Mouse (Mus musculus) intestine, postnatal 0 days (tissue): ENCODE measurements around the gene Dnajb13. TPM values are rescaled to one million over a fixed set of nuclear protein-coding genes. Genes with fewer than 3 reads are reported as not detected.
A peak's percentile ranks its signal among the peaks of the same experiment; 100 is the strongest.

Experiments
- ATAC-seq: fragments of 200-750 bp; cut with Nextera tagmentation; 2 replicates; pipeline ENCODE4 v1.8.0; 2017; ENCODE audit warnings: mild to moderate bottlenecking, moderate TSS enrichment, moderate library complexity
- H3K27ac ChIP-seq: fragments of 300-500 bp; sonication (generic); 2 replicates; pipeline ENCODE4 v1.5.1; 2014; ENCODE audit warnings: mild to moderate bottlenecking, low read depth, low read length, moderate library complexity
- H3K27me3 ChIP-seq: fragments of 300-500 bp; sonication (generic); replicated peaks from 2 replicates; pipeline ENCODE4 v1.6.1; 2014; ENCODE audit warnings: low read length, mixed read lengths; ENCODE audit not compliant: control insufficient read depth, insufficient read depth
- H3K36me3 ChIP-seq: fragments of 300-500 bp; sonication (generic); 2 replicates; pipeline ENCODE4 v1.6.1; 2014; ENCODE audit warnings: mild to moderate bottlenecking, moderate library complexity; ENCODE audit not compliant: control insufficient read depth, insufficient read depth
- H3K4me1 ChIP-seq: fragments of 300-500 bp; sonication (generic); replicated peaks from 2 replicates; pipeline ENCODE4 v1.6.1; 2014; ENCODE audit warnings: antibody characterized with exemption, low read length, mixed read lengths; ENCODE audit not compliant: control insufficient read depth, insufficient read depth
- H3K4me2 ChIP-seq: fragments of 300-500 bp; sonication (generic); replicated peaks from 2 replicates; pipeline ENCODE4 v1.6.1; 2014; ENCODE audit warnings: low read depth, mild to moderate bottlenecking, moderate library complexity
- H3K4me3 ChIP-seq: fragments of 300-500 bp; sonication (generic); 2 replicates; pipeline ENCODE4 v1.5.1; 2014; ENCODE audit warnings: low read depth, low read length
- H3K9ac ChIP-seq: fragments of 300-500 bp; sonication (generic); 2 replicates; pipeline ENCODE4 v1.6.1; 2014; ENCODE audit warnings: mild to moderate bottlenecking, low read depth, low read length
- H3K9me3 ChIP-seq: fragments of 300-500 bp; sonication (generic); 2 replicates; pipeline ENCODE4 v1.6.1; 2016; ENCODE audit warnings: mixed run types; ENCODE audit not compliant: control insufficient read depth
- CTCF ChIP-seq: sonication (generic); IDR thresholded peaks from 2 replicates; pipeline ENCODE4 v1.5.1; 2016; ENCODE audit warnings: low read depth, mild to moderate bottlenecking, control low read depth, antibody characterized with exemption, moderate library complexity
- WGBS: fragments of 180-500 bp; shearing (Covaris S2); extraction: QIAGEN DNeasy Blood & Tissue Kit; methylation state at CpG from one replicate; pipeline ENCODE4 v1.1.7; 2014; 5-methylcytosine and 5-hydroxymethylcytosine counted together
- polyA plus RNA-seq: library from polyadenylated mRNA; unstranded; fragments of >200 nt; fragmentation: Nextera tagmentation; extraction: Ambion mirVana; gene quantifications from 2 replicates; pipeline ENCODE4 v1.2.1, GENCODE M21; 2015

The Dnajb13 gene
- polyA plus RNA-seq, 1 experiment from 2014 or later: 0.17 TPM

DNA sequence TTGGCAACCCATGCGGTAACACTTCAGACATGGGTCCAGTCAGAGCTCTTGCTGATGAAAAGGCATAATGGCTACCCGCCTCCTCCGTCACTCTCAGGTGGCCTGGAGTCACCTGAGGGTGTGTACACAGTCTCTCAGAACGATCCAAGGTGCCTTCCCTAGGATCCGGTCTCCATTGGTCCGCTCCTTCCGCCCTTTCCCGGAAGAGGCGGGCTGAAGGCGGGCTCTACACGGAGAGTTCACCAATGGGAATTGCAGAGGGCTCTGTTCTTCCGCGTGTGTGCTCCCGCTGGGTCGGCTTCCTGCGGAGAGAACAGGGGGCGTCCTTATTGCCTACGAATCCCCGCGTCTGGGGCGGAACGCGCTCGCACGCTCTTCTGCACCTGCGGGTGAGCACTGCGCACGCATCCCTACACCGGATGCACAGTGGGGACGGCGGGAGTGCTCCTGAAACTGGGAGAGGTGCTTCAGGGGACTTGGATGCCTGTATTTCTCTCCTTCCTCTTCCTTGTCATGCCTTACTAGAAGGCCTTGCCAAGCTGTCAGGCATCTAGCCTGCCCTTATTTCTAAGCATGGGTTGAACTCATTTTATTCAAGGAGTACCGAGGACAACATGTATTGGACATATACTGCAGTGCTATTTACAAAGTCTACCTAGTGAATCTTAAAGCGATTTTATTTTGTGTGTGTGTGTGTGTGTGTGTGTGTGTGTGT lies 22.2 kb upstream of the Dnajb13 start, which contains the start of gene Coa4:
TSS of gene Coa4 (plus strand) at position 268 of the 715 bp plus-strand sequence.
- Histone ChIP-seq H3K4me3 (peak within 1 kb of the TSS; percentile 44), H3K36me3 (peaks cover 15% of the 10 kb centered on the region), H3K4me2 (peak within 1 kb of the TSS; percentile 67), H3K27ac (peak within 1 kb of the TSS; percentile 80), H3K9me3 (no peaks in the 10 kb centered on the region), H3K9ac (peak within 1 kb of the TSS; percentile 43), H3K27me3 (no peaks in the 10 kb centered on the region), H3K4me1 (peaks cover 5% of the 10 kb centered on the region; the same call in 1 of the 2 replicates)
- WGBS: under 1% methylated on average over 33 of the region's 33 CpGs
- TF ChIP-seq CTCF: 0 out of 2 replicates have a peak, but pooled peaks have one; percentile 33
- peak; percentile 99 for ATAC-seq

GRCm38 (mm10) chr7:100535831-100536230 lies 21.1 kb upstream of the Dnajb13 start:
- H3K27ac ChIP-seq: no peak overlapping the region
- TF ChIP-seq CTCF: no peak
- no peaks in the 10 kb centered on the region for H3K9me3 ChIP-seq
- WGBS: 65% methylated on average over 2 of the region's 2 CpGs
- no peak overlapping the region for H3K9ac ChIP-seq
- H3K36me3 ChIP-seq: peaks cover 15% of the 10 kb centered on the region
- no peak overlapping the region for H3K4me3 ChIP-seq
- H3K27me3 ChIP-seq: no peaks in the 10 kb centered on the region
- H3K4me1 ChIP-seq: peaks cover 5% of the 10 kb centered on the region; the same call in 1 of the 2 replicates
- ATAC-seq: no peak
- no peak overlapping the region for H3K4me2 ChIP-seq

- H3K4me1 ChIP-seq: peaks cover 5% of the 10 kb centered on the region; the same call in 1 of the 2 replicates
- H3K27me3 ChIP-seq: no peaks in the 10 kb centered on the region
- H3K4me2 ChIP-seq: no peak overlapping the region
- WGBS: 81% methylated on average over 3 of the region's 3 CpGs
- H3K9me3 ChIP-seq: no peaks in the 10 kb centered on the region
- H3K9ac ChIP-seq: no peak overlapping the region
- no peak for TF ChIP-seq CTCF
- H3K4me3 ChIP-seq: no peak overlapping the region
- ATAC-seq: no peak
- H3K36me3 ChIP-seq: peaks cover 8% of the 10 kb centered on the region
- H3K27ac ChIP-seq: no peak overlapping the region
Measured at GRCm38 (mm10) chr7:100534216-100534615, 19.5 kb upstream of the Dnajb13 start.

DNA sequence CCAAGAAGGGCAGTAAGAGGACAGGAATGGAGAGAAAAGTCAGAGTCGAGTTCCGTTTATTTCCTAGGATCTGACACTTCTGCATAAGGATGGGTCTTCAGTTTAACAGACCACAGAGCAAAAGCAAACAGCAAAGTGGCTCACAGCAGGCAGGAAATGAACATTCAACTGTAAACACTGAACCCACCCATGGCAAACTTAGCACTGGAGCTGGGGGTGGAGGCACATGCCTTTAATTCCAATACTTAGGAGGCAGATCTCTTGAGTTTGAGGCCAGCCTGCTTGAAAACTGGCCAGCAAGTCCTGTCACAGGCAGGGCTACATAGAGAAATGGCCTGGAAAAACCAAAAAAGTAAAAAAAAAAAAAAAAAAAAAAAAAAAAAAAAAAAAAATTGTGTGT lies 18.7 kb upstream of the Dnajb13 start:
- TF ChIP-seq CTCF: no peak
- Histone ChIP-seq H3K4me2 (no peak overlapping the region), H3K9me3 (no peaks in the 10 kb centered on the region), H3K9ac (no peak overlapping the region), H3K27me3 (no peaks in the 10 kb centered on the region), H3K36me3 (0 out of 2 replicates have a peak, but pooled peaks cover 3% of the 10 kb centered on the region), H3K4me3 (no peak overlapping the region), H3K4me1 (peaks cover 5% of the 10 kb centered on the region; the same call in 1 of the 2 replicates), H3K27ac (no peak overlapping the region)
- no peak for ATAC-seq
- WGBS: 28% methylated on average over 2 of the region's 2 CpGs

- Histone ChIP-seq H3K4me1 (no peaks in the 10 kb centered on the region), H3K9ac (no peak overlapping the region), H3K4me2 (no peak overlapping the region), H3K27ac (no peak overlapping the region), H3K36me3 (no peaks in the 10 kb centered on the region), H3K4me3 (no peak overlapping the region), H3K27me3 (no peaks in the 10 kb centered on the region), H3K9me3 (no peaks in the 10 kb centered on the region)
- TF ChIP-seq CTCF: no peak
- 88% methylated on average over 5 of the region's 5 CpGs for WGBS
- no peak for ATAC-seq
Measured at GRCm38 (mm10) chr7:100530766-100531165, 16.0 kb upstream of the Dnajb13 start.

GRCm38 (mm10) chr7:100524669-100525068 lies 9.9 kb upstream of the Dnajb13 start:
- no peak overlapping the region for H3K9ac ChIP-seq
- no peaks in the 10 kb centered on the region for H3K9me3 ChIP-seq
- H3K27me3 ChIP-seq: no peaks in the 10 kb centered on the region
- no peak overlapping the region for H3K27ac ChIP-seq
- ATAC-seq: no peak
- WGBS: 37% methylated on average over 8 of the region's 8 CpGs
- H3K4me3 ChIP-seq: no peak overlapping the region
- H3K4me2 ChIP-seq: no peak overlapping the region
- H3K4me1 ChIP-seq: no peaks in the 10 kb centered on the region; the same call in 1 of the 2 replicates
- no peak for TF ChIP-seq CTCF
- H3K36me3 ChIP-seq: no peaks in the 10 kb centered on the region
